Mouse (Mus musculus) forebrain, embryonic 10.5 days (tissue): ENCODE results near the gene Ap5b1. TPM values are rescaled to one million over a fixed set of nuclear protein-coding genes. Genes with fewer than 3 reads are reported as not detected.

Experiments used
- DNase-seq: peaks from one replicate; pipeline ENCODE4 v3.0.0-alpha.2; 2017; ENCODE audit warnings: low spot score; ENCODE audit errors: extremely low spot score
- H3K27ac ChIP-seq: fragments of 300-500 bp; sonication (generic); 2 replicates; pipeline ENCODE4 v1.5.1; 2016; ENCODE audit warnings: mild to moderate bottlenecking
- H3K27me3 ChIP-seq: fragments of 300-500 bp; sonication (generic); 2 replicates; pipeline ENCODE4 v1.6.1; 2016; ENCODE audit warnings: mild to moderate bottlenecking; ENCODE audit not compliant: poor library complexity, severe bottlenecking
- H3K36me3 ChIP-seq: fragments of 300-500 bp; sonication (generic); replicated peaks from 2 replicates; pipeline ENCODE4 v1.6.1; 2016; ENCODE audit warnings: mild to moderate bottlenecking, moderate library complexity
- H3K4me1 ChIP-seq: fragments of 300-500 bp; sonication (generic); 2 replicates; pipeline ENCODE4 v1.6.1; 2016
- H3K4me3 ChIP-seq: fragments of 300-500 bp; sonication (generic); 2 replicates; pipeline ENCODE4 v1.5.1; 2016; ENCODE audit warnings: mild to moderate bottlenecking, moderate library complexity
- H3K9me3 ChIP-seq: fragments of 300-500 bp; sonication (generic); 2 replicates; pipeline ENCODE4 v1.6.1; 2016; ENCODE audit warnings: mild to moderate bottlenecking, moderate library complexity
- WGBS: fragments of 180-500 bp; shearing (Covaris S2); methylation state at CpG from one replicate; pipeline ENCODE4 v1.1.7; 2016; 5-methylcytosine and 5-hydroxymethylcytosine counted together
- polyA plus RNA-seq: library from polyadenylated mRNA; unstranded; fragments of >200 nt; fragmentation: Nextera tagmentation; extraction: Ambion mirVana; gene quantifications from 2 replicates; pipeline ENCODE4 v1.2.1, GENCODE M21; 2016

The Ap5b1 gene
- polyA plus RNA-seq, 1 experiment from 2014 or later = 2.0 TPM

DNA sequence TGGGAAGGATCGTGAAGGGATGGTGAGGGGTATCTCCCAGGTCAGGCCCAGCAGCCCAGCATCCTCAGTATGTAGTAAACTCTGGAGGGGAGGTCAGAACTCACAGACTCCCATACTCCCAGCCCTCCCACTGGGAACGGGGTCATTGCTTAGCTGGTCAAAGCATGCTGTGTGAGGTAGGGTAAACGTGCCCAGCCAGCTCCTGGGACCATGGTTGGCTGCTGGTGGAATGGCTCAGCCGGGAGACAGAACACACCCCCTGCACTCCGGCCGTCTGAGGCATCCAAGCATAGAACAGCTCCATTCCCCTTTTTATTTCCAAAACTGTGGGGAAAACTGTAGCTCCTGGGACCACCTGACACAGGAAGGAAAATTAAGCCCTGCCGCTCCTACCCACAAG is 9.7 kb upstream of the Ap5b1 start:
- no peak overlapping the region for H3K4me3 ChIP-seq
- DNase-seq = no peak
- H3K27ac ChIP-seq = no peak overlapping the region
- WGBS = 51% methylated on average over 7 of the region's 7 CpGs
- no peaks in the 10 kb centered on the region for H3K36me3 ChIP-seq
- H3K27me3 ChIP-seq = peaks cover 100% of the 10 kb centered on the region
- H3K9me3 ChIP-seq = no peaks in the 10 kb centered on the region
- peaks cover 25% of the 10 kb centered on the region for H3K4me1 ChIP-seq

- Histone ChIP-seq H3K27ac (no peak overlapping the region), H3K4me1 (peaks cover 25% of the 10 kb centered on the region), H3K9me3 (no peaks in the 10 kb centered on the region), H3K27me3 (peaks cover 100% of the 10 kb centered on the region), H3K4me3 (no peak overlapping the region), H3K36me3 (no peaks in the 10 kb centered on the region)
- WGBS = 56% methylated on average over 8 of the region's 8 CpGs
- DNase-seq = no peak
These were observed 9.1 kb upstream of the Ap5b1 start for GRCm38 (mm10) chr19:5558770-5559169.

DNA sequence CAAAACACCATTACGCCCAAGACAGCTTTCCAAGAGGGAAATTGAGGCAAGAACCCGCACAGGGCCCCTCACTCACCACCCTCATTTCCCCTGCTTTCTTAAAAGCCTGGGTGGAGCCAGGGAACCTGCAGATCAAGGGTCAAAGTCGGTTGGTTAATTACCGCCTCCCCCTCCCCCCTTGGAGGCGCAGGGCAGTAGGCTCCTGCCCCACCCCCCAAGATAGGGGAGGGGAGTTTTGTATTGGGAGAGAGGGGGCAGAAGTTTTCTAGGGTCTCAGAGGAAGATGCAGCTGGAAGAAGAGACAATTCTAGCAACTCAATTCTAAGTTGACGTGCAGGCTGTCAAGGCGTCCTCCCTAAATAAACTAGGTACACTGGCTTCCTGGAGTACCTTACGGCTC is 8.6 kb upstream of the Ap5b1 start:
- no peaks in the 10 kb centered on the region for H3K36me3 ChIP-seq
- H3K4me3 ChIP-seq = peak overlapping the region; percentile 47; the same call in 1 of the 2 replicates

DNA sequence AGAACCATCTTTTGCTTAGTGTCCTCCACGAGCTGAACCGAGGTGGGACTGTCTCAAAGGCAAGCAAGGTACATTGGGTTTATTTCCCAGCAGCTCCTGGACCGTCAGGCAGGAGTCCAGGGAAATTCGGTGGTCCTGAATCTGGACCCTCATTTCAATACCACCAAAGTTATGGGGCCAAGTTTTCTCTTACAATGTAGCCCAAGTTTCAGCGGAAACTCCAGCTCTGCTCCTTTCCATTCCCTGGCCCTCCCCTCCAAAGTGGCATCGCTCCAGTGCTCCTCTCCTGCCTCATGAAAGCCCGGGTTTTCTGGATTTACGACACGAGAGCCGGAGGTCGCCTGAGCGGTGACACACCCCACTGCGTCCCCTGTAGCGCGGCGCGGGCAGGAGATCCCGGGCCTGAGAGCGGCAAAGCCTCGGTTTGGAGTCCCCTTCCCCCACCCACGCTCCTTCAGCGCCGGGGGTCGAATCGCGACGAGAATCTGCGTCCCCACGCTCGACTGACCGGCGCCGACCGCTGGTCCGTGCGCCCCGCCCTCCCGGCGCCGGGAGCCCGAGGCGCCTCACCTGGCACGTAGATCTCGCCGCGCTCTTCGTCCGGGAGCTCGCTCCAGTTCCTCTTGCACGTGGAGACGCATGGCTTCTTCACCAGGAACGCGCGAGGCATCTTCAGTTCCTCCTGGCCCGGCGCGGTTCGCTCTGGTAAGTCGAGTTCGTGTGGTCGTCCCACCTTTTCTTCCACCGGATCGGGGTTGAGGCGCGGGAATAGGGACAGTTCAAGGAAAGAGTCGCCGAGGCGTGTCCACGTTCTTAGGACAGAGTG is 8.0 kb upstream of the Ap5b1 start:
- 1% methylated on average over 69 of the region's 69 CpGs for WGBS
- H3K4me3 ChIP-seq = peak overlapping the region; percentile 47
- peaks cover 25% of the 10 kb centered on the region for H3K4me1 ChIP-seq
- no peak for DNase-seq
- no peak overlapping the region for H3K27ac ChIP-seq
- no peaks in the 10 kb centered on the region for H3K9me3 ChIP-seq
- no peaks in the 10 kb centered on the region for H3K36me3 ChIP-seq
- H3K27me3 ChIP-seq = peaks cover 100% of the 10 kb centered on the region

More for the DNA sequence above, 8.6 kb upstream of the Ap5b1 start:
- WGBS = 19% methylated on average over 8 of the region's 8 CpGs
- Histone ChIP-seq H3K9me3 (no peaks in the 10 kb centered on the region), H3K4me1 (peaks cover 25% of the 10 kb centered on the region), H3K27me3 (peaks cover 100% of the 10 kb centered on the region), H3K27ac (no peak overlapping the region)
- no peak for DNase-seq

GRCm38 (mm10) chr19:5560457-5561041 is 7.3 kb upstream of the Ap5b1 start, which contains the start of gene Ovol1:
Ovol1 (minus strand) TSS chr19:5560646.
- DNase-seq = no peak

DNA sequence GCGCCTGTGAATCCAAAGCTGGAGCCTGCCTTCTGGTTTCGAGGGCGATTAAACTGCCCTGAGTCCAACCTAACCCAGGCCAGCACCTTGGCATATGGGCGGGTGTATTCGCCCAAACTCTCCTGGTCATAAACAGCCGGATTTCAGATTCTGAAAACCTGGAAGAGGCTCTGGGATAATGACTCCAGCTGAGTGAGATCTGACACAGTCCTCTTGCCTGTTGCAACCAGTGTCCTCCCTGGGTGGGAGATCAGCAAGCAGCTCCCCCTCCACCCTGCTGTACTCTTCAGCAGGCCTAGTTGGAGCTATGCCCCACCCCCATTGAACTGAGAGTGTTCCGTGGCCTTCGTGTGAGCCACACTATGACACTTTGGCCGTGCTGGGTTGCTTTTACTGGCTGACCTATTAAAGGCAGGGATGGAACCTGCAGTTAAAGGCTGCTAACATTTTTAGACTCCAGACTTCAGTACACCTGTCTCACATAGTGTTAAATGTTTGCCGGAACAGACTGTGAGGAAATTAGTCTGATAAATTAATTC is 6.5 kb upstream of the Ap5b1 start:
- no peak for DNase-seq
- H3K9me3 ChIP-seq = no peaks in the 10 kb centered on the region
- H3K4me3 ChIP-seq = peak overlapping the region; percentile 47
- H3K27ac ChIP-seq = 0 out of 2 replicates have a peak overlapping the region, but pooled peaks have one; percentile 3
- peaks cover 100% of the 10 kb centered on the region for H3K27me3 ChIP-seq
- peaks cover 27% of the 10 kb centered on the region for H3K4me1 ChIP-seq
- H3K36me3 ChIP-seq = no peaks in the 10 kb centered on the region
- 15% methylated on average over 10 of the region's 10 CpGs for WGBS

More at GRCm38 (mm10) chr19:5560457-5561041, 7.3 kb upstream of the Ap5b1 start, which contains the start of gene Ovol1:
- Histone ChIP-seq H3K27ac (0 out of 2 replicates have a peak within 1 kb of the TSS, but pooled peaks have one; percentile 3), H3K9me3 (no peaks in the 10 kb centered on the region), H3K4me3 (peak within 1 kb of the TSS; percentile 47), H3K27me3 (peaks cover 100% of the 10 kb centered on the region), H3K36me3 (no peaks in the 10 kb centered on the region), H3K4me1 (peaks cover 25% of the 10 kb centered on the region)
- WGBS = under 1% methylated on average over 57 of the region's 57 CpGs

DNA sequence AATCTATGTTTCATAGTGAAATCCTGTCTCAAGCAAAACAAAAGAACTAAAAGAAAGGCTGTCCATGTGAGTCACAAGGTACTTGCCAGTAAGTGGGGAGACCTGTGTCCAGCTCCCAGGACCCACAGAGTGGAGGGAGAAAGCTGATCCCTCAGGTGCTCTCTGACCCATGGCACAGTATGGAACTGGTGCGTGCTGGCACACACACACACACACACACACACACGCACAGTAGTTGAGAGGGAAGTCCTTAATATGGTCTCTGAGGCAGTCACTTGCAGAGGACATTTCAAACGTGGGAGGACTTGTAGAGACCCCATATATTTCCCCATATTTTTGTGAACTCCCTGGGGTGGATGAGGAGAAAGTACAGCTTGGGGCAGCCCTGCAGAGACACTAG is 5.9 kb upstream of the Ap5b1 start:
- no peaks in the 10 kb centered on the region for H3K36me3 ChIP-seq
- no peaks in the 10 kb centered on the region for H3K9me3 ChIP-seq
- 58% methylated on average over 3 of the region's 3 CpGs for WGBS
- H3K4me1 ChIP-seq = peaks cover 33% of the 10 kb centered on the region
- DNase-seq = no peak
- H3K27ac ChIP-seq = no peak overlapping the region
- H3K4me3 ChIP-seq = no peak overlapping the region
- peaks cover 100% of the 10 kb centered on the region for H3K27me3 ChIP-seq

DNA sequence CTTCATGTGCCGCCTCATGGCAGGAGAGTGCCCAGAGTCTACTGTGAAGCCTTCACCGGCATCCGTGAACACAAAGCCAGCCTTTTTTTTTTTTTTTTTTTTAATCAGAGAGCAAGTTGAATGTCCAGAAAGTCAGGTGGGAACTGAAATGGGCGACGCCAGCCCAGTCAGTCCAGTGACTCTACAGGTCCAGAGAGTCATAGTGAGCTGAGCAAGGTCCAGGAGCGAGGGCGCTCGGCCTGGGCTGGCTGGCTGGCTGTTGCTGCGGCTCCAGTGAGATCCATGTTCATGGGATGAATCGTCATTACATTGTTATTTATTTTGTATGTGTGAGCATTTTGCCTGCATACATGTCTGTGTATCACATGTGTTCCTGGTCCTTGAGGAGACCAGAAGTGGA is 5.0 kb upstream of the Ap5b1 start:
- Histone ChIP-seq H3K4me3 (no peak overlapping the region), H3K9me3 (no peaks in the 10 kb centered on the region), H3K4me1 (peaks cover 42% of the 10 kb centered on the region), H3K27me3 (peaks cover 95% of the 10 kb centered on the region), H3K36me3 (no peaks in the 10 kb centered on the region), H3K27ac (no peak overlapping the region)
- 93% methylated on average over 10 of the region's 10 CpGs for WGBS
- no peak for DNase-seq

GRCm38 (mm10) chr19:5566316-5566715 is 1.5 kb upstream of the Ap5b1 start:
- peaks cover 74% of the 10 kb centered on the region for H3K27me3 ChIP-seq
- WGBS = 56% methylated on average over 5 of the region's 5 CpGs
- H3K4me1 ChIP-seq = peaks cover 32% of the 10 kb centered on the region
- H3K36me3 ChIP-seq = 0 out of 2 replicates have a peak, but pooled peaks cover 4% of the 10 kb centered on the region
- H3K27ac ChIP-seq = no peak overlapping the region
- H3K9me3 ChIP-seq = no peaks in the 10 kb centered on the region
- no peak for DNase-seq
- H3K4me3 ChIP-seq = peak overlapping the region; percentile 82

DNA sequence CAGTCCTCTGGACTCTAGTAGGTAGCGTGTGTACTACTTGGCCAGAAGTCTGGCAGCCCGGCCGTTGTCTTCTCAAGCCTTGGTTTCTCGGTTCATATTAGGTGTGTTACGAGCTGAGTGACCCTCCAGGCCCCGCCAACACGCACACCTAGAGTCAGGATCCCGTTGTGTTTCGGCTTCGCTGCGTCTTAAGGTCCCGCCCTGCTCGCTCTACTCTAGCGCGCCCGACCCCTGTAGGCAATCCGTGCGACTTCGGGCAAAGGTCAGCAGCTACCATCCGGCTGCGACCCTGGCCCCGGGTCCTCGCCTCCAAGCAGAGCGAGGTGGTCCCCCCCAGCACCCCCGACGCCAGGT is 668 bp upstream of the Ap5b1 start:
- 0 out of 2 replicates have a peak, but pooled peaks cover 4% of the 10 kb centered on the region for H3K36me3 ChIP-seq
- H3K27ac ChIP-seq = peak overlapping the region; percentile 89
- no peaks in the 10 kb centered on the region for H3K9me3 ChIP-seq
- whole genome bisulfite sequencing = 2% methylated on average over 26 of the region's 26 CpGs
- H3K4me1 ChIP-seq = peaks cover 32% of the 10 kb centered on the region
- DNase-seq = no peak
- peak overlapping the region; percentile 82 for H3K4me3 ChIP-seq
- H3K27me3 ChIP-seq = peaks cover 66% of the 10 kb centered on the region

DNA sequence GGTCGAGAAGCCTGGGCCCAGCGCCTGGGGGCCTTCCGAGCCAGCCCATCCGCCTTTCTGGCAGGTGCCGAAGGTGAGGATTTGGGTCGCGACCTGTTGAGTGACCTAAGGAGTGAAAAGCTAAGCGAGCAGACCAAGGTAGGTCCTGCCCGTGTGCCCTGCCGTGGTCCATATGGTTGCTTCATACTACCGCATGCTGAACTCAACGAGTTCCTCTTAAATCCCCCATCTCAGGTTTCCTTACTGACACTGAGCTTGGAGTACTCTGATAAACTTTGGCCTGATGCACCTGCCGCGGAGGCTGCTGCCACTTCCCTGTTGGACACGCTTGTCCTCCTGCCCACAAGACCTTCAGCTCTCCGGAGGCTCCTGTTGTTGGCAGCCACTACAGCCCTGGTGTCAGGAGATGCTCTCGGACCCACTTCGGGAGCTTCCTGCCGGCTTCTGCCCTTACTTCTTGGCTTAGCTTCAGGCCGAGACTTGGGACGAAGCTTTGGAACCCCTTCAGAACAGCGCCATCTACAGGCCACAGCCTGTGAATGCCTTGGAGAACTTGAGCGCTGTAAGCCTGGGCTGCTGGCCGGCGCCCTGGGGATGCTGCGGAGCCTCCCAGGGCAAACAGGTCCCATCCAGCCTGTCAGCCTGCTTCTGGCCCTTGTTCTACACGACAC is 780 bp downstream of the Ap5b1 start:
- WGBS = 7% methylated on average over 27 of the region's 27 CpGs
- H3K9me3 ChIP-seq = no peaks in the 10 kb centered on the region
- H3K27ac ChIP-seq = peak overlapping the region; percentile 89
- DNase-seq = peak; percentile 87
- peaks cover 32% of the 10 kb centered on the region for H3K4me1 ChIP-seq
- 0 out of 2 replicates have a peak, but pooled peaks cover 4% of the 10 kb centered on the region for H3K36me3 ChIP-seq
- H3K27me3 ChIP-seq = peaks cover 51% of the 10 kb centered on the region
- peak overlapping the region; percentile 82 for H3K4me3 ChIP-seq

DNA sequence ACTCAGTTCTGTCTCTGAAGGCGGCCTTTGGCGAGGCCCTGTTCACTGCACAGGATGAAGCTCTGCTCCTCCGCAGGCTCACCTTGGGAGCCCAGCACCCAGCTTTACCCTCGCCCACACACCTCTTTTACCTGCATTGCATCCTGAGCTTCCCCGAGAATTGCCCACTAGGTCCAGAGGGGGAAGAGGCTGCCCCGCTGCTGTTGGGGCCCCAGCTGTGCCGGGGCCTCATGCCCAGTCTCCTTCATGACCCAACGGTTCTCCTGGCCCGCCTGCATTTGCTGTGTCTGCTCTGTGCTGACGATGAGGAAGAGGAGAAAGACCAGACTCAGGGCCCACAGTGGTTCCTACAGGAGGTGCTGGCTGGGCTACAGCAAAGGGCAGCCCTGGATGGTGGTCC is 1.7 kb downstream of the Ap5b1 start:
- 0 out of 2 replicates have a peak, but pooled peaks cover 4% of the 10 kb centered on the region for H3K36me3 ChIP-seq
- H3K27ac ChIP-seq = 0 out of 2 replicates have a peak overlapping the region, but pooled peaks have one; percentile 89
- 91% methylated on average over 10 of the region's 10 CpGs for WGBS
- peaks cover 42% of the 10 kb centered on the region for H3K27me3 ChIP-seq
- no peak for DNase-seq
- H3K4me1 ChIP-seq = peaks cover 32% of the 10 kb centered on the region
- no peak overlapping the region for H3K4me3 ChIP-seq
- H3K9me3 ChIP-seq = no peaks in the 10 kb centered on the region
